Mouse (Mus musculus) right cerebral cortex, postnatal 4 days (tissue): ENCODE results near the gene D6Ertd527e.

Experiments used
- DNase-seq: peaks from one replicate; pipeline ENCODE4 v3.0.0-alpha.2; 2022

The D6Ertd527e gene

DNA sequence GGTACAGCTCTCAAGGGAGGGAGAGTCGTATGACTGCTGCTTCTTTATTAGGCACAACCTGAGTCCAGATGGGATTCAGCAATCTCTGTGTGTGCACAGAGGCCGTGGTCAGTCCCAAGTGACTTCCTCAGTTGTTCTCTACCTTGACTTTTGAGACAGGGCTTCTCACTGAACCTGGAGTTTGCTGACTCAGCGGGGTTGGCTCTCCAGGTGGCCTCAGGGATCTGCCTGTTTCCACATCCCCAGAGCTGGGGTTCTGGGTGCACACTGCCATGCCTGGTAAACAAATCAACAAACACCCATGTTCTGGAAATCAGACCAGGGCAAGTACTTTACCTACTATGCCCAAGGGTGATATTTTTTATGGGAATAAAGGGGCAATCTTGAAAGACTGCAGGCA is 49.3 kb downstream of the D6Ertd527e start:
- no peak for DNase-seq

- DNase-seq: no peak
Observed at GRCm38 (mm10) chr6:87158062-87158623, 53.6 kb downstream of the D6Ertd527e start.

DNA sequence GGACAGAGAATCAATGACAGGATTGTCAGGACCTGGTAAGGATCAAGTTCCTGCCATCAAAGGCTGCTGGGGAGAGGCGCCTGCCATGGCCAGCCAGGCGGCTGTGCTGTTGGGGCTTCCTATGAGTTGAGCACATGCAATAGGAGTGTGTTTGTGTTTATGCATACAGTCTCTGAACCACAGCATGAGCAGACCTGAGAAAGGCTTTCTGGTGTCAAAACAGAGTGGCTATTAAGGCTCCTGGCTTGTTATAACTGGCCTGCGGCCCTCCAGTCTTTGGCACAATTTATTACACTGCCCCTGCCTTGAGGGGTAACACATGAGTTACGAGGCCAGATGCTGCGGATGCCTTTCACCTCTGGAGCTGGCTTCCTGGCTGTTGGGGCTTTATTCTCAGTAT is 55.6 kb downstream of the D6Ertd527e start:
- no peak for DNase-seq

GRCm38 (mm10) chr6:87161391-87162263 is 57.1 kb downstream of the D6Ertd527e start:
- DNase-seq: no peak
